Mouse (Mus musculus): ENCODE measurements at regions not wholly inside any gene's neighbourhood (a gene's known extent, or its start where the extent isn't known, plus 50 kb on each side); places are given as distances from the start of the nearest gene placed in this dataset.

DNA sequence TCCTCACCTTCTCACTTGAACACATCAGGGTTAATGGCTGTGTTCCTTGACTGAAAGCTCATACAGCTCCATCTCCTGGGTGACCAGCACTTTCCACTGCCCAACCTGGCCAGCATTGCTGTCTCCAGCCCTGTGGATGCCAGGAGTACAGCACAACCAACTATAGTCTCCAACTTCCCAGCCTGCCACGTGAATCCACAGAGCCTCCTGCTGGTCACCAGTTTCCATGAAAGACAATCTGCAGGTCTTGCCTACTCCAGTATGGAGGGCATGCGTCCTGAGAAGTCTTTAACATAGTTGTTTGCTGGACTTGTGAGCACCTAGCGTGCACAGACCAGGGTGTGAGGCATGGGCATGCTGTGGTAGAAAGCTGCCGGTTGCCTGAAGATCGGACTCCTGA lies 138.6 kb upstream of the Agtr1b start:
- TF ChIP-seq CTCF (IDR thresholded peaks at IDR 0.05): no peak
- no peak for TF ChIP-seq EP300 (IDR thresholded peaks at IDR 0.05)
